Mouse (Mus musculus): ENCODE measurements around the gene Evi2a. TPM values are rescaled to one million over a fixed set of nuclear protein-coding genes. Genes with fewer than 3 reads are reported as not detected.

Evi2a gene
- 2.8 and 4.1 TPM in 2 replicates for polyA plus RNA-seq (2014; fragmentation: Nextera tagmentation; extraction: Ambion mirVana)

DNA sequence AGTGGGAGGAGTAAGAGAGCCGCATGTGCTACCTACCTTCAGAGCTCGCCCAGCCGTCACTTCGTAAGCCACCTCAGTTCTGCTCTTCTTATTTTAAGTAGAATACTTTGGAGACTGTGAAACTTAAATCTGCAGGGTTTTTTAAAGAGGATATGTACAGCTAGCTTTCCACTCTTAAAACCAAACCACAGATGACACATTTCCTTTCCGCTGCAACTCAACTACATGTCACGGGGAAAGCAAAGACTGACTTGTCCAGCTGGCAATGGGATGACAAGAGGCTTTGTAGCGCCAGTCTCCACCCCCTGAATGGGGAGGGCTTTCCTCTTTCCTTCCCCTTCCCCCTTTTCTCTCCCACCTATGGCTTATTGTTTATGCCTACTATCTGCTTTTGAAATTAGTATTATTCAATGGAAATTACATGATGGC lies at the start of gene Evi2a, which contains the start of gene Evi2:
Evi2a (minus strand) TSS at position 277 of the 429 bp plus-strand sequence.
Evi2 (minus strand) TSS at position 257 of the 429 bp plus-strand sequence.
- Histone ChIP-seq H3K4me1 (ENCODE audit: control insufficient read depth, insufficient read depth, low read length) (no peaks in the 10 kb centered on the region), H3K4me2 (ENCODE audit: low read depth, low read length) (no peak within 1 kb of the TSS), H3K4me3 (ENCODE audit: low read depth, low read length) (no peak within 1 kb of the TSS), H3K27me3 (ENCODE audit: control insufficient read depth, insufficient read depth, low read length) (no peaks in the 10 kb centered on the region), H3K36me3 (ENCODE audit: control insufficient read depth, insufficient read depth, low read length) (no peaks in the 10 kb centered on the region), H3K9ac (replicated peaks; ENCODE audit: low read depth, low read length) (no peak within 1 kb of the TSS), H3K27ac (ENCODE audit: low read depth, low read length) (no peak within 1 kb of the TSS), H3K9me3 (ENCODE audit: control insufficient read depth, low read length) (no peaks in the 10 kb centered on the region)
- no peak for ATAC-seq (ENCODE audit: low read depth)
- WGBS = 89% methylated on average over 7 of the region's 7 CpGs

DNA sequence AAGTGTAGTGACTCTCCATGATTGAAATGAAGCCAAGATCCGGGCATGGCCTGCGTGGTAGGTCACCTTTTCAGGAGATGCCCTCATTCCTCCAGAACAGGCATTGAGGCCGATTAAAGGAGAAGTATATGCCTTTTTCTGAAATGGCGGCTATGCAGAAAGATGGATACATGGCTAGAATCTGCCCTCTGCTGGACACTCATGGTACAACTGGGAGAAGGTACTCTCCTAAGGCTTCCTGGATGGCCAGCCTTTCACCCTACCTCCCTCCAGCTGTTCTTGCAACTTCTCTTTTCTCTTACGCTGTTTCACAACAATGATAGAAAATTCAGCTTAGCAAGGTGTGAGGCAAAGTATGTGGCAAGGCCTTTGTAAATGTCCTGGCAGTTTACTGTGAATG lies 47.3 kb upstream of the Evi2a start:
- ATAC-seq (ENCODE audit: low read depth) = no peak
- Histone ChIP-seq H3K4me3 (ENCODE audit: low read depth, low read length) (no peak overlapping the region), H3K4me2 (ENCODE audit: low read depth, low read length) (no peak overlapping the region), H3K4me1 (ENCODE audit: control insufficient read depth, insufficient read depth, low read length) (no peaks in the 10 kb centered on the region), H3K9ac (replicated peaks; ENCODE audit: low read depth, low read length) (no peak overlapping the region), H3K36me3 (ENCODE audit: control insufficient read depth, insufficient read depth, low read length) (peaks cover 17% of the 10 kb centered on the region; the same call in 1 of the 2 replicates), H3K27me3 (ENCODE audit: control insufficient read depth, insufficient read depth, low read length) (no peaks in the 10 kb centered on the region), H3K9me3 (ENCODE audit: control insufficient read depth, low read length) (no peaks in the 10 kb centered on the region), H3K27ac (ENCODE audit: low read depth, low read length) (no peak overlapping the region)
- 50% methylated on average over 5 of the region's 5 CpGs for WGBS

DNA sequence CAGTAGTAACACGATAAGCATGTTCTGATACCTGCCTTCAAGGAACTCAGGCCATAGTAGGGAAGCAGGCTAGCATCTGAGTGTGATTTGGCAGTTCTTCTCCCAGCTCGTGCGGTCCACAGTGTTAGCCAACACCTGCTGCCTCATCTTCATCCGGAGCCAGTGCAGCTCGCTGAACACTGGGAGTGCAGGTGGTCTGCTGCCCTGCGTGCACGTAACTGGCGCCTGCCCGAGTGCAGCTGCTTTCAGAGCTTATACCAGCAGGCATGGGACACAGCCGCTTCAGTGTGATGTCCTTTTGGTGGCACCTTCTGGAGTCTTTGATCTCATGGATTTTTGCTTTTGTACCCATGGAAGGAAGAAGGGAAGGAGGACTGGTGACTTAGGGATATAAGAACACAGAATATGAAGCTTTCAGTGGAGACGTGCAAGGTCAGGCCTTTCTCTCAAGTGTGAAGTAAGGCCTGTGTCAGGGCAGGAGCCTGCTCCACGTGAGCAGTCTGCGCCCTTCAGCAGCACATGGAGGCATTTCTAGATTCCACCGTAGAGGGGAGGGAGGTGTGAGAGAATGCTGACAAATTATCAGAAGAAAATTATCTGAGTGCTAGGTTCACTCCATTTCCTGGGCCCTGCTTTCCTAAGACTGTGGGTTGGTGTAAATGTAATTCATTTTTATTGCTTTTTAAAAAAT lies 45.1 kb upstream of the Evi2a start:
- Histone ChIP-seq H3K36me3 (ENCODE audit: control insufficient read depth, insufficient read depth, low read length) (peaks cover 30% of the 10 kb centered on the region; the same call in 1 of the 2 replicates), H3K27ac (ENCODE audit: low read depth, low read length) (no peak overlapping the region)

DNA sequence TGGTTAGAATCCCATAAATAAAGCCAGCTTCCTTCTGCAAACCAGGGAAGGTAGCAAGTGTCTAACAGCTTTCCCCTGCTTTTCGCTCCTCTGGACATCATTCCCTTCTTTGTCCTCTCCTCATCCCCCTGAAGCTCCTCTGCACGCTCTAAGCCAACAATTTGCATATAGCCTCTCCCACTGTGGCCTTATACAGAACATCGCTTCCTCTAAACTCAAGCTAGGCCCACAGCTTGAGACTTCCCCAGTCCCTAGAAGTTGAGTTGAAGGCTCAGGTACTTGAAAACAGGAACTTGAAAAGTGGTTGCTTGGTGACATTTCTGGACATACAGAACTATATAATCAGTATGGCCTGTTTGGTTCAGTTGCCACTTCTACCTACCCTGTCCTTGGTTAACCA lies 43.4 kb upstream of the Evi2a start:
- Histone ChIP-seq H3K9me3 (ENCODE audit: control insufficient read depth, low read length) (no peaks in the 10 kb centered on the region), H3K27me3 (ENCODE audit: control insufficient read depth, insufficient read depth, low read length) (no peaks in the 10 kb centered on the region), H3K36me3 (ENCODE audit: control insufficient read depth, insufficient read depth, low read length) (peaks cover 35% of the 10 kb centered on the region; the same call in 1 of the 2 replicates), H3K4me2 (ENCODE audit: low read depth, low read length) (no peak overlapping the region), H3K9ac (replicated peaks; ENCODE audit: low read depth, low read length) (no peak overlapping the region), H3K4me1 (ENCODE audit: control insufficient read depth, insufficient read depth, low read length) (no peaks in the 10 kb centered on the region), H3K27ac (ENCODE audit: low read depth, low read length) (no peak overlapping the region), H3K4me3 (ENCODE audit: low read depth, low read length) (no peak overlapping the region)
- no peak for ATAC-seq (ENCODE audit: low read depth)
- WGBS = 76% methylated on average over 3 of the region's 3 CpGs

More for the DNA sequence above, 45.1 kb upstream of the Evi2a start:
- no peaks in the 10 kb centered on the region for H3K27me3 ChIP-seq (ENCODE audit: control insufficient read depth, insufficient read depth, low read length)
- no peak overlapping the region for H3K4me2 ChIP-seq (ENCODE audit: low read depth, low read length)
- H3K9ac ChIP-seq (replicated peaks; ENCODE audit: low read depth, low read length) = no peak overlapping the region
- no peaks in the 10 kb centered on the region for H3K9me3 ChIP-seq (ENCODE audit: control insufficient read depth, low read length)
- no peak for ATAC-seq (ENCODE audit: low read depth)
- 91% methylated on average over 14 of the region's 14 CpGs for WGBS
- no peaks in the 10 kb centered on the region for H3K4me1 ChIP-seq (ENCODE audit: control insufficient read depth, insufficient read depth, low read length)
- no peak overlapping the region for H3K4me3 ChIP-seq (ENCODE audit: low read depth, low read length)

DNA sequence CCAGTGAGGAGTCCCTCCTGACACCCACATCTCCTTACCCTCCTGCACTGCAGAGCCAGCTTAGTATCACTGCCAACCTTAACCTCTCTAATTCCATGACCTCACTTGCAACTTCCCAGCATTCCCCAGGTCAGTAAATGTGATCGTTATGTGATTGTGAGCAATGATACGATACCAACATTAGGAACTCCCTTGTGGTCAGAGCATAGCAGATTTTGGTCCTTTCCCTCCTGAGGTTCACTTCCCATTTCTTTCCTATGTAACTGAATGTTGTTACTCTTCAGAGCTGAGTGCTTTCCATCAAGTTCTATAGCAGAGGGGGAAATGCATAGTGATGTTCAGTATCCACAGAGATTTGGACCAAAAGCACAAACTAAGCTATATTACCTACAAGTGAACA lies 39.9 kb upstream of the Evi2a start:
- Histone ChIP-seq H3K9me3 (ENCODE audit: control insufficient read depth, low read length) (no peaks in the 10 kb centered on the region), H3K27me3 (ENCODE audit: control insufficient read depth, insufficient read depth, low read length) (no peaks in the 10 kb centered on the region), H3K27ac (ENCODE audit: low read depth, low read length) (no peak overlapping the region), H3K4me3 (ENCODE audit: low read depth, low read length) (no peak overlapping the region), H3K9ac (replicated peaks; ENCODE audit: low read depth, low read length) (no peak overlapping the region), H3K4me1 (ENCODE audit: control insufficient read depth, insufficient read depth, low read length) (no peaks in the 10 kb centered on the region), H3K36me3 (ENCODE audit: control insufficient read depth, insufficient read depth, low read length) (peaks cover 58% of the 10 kb centered on the region), H3K4me2 (ENCODE audit: low read depth, low read length) (no peak overlapping the region)
- ATAC-seq (ENCODE audit: low read depth) = no peak
- 95% methylated on average over 2 of the region's 2 CpGs for WGBS

DNA sequence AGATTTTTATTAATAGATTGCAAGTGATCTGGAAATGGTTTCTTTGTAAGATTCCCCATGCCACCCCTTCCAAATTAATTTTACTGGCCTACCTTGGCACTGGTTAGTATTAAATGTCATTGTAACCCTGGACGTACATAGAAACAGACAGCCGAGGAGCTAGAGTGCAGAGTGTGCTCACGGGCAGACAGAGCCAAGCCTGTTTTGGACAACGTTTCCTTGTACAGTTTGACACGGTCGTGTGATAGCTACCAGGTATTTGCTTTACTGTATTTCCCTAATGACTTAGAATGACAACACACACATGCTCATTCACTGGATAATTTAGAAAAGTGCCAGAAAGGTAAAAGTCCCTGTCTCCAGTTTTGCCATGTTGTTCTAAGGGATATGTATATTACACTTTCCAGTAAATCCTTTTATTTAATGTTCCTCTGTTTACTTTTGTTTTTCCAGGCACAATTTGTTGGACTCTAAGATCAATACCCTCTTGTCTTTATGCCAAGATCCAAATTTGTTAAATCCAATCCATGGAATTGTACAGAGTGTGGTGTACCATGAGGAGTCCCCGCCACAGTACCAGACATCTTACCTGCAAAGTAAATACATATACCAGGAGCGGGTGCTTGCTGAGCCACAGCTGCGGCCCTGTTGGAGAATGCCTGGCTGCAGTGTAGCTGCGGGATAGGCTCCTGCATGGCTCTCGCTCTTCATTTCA lies 37.9 kb upstream of the Evi2a start:
- peaks cover 63% of the 10 kb centered on the region for H3K36me3 ChIP-seq (ENCODE audit: control insufficient read depth, insufficient read depth, low read length)
- no peak overlapping the region for H3K4me2 ChIP-seq (ENCODE audit: low read depth, low read length)
- WGBS = 95% methylated on average over 11 of the region's 11 CpGs
- H3K27me3 ChIP-seq (ENCODE audit: control insufficient read depth, insufficient read depth, low read length) = no peaks in the 10 kb centered on the region
- ATAC-seq (ENCODE audit: low read depth) = no peak
- H3K4me3 ChIP-seq (ENCODE audit: low read depth, low read length) = no peak overlapping the region
- H3K9me3 ChIP-seq (ENCODE audit: control insufficient read depth, low read length) = no peaks in the 10 kb centered on the region
- H3K9ac ChIP-seq (replicated peaks; ENCODE audit: low read depth, low read length) = no peak overlapping the region
- no peaks in the 10 kb centered on the region for H3K4me1 ChIP-seq (ENCODE audit: control insufficient read depth, insufficient read depth, low read length)
- H3K27ac ChIP-seq (ENCODE audit: low read depth, low read length) = no peak overlapping the region

DNA sequence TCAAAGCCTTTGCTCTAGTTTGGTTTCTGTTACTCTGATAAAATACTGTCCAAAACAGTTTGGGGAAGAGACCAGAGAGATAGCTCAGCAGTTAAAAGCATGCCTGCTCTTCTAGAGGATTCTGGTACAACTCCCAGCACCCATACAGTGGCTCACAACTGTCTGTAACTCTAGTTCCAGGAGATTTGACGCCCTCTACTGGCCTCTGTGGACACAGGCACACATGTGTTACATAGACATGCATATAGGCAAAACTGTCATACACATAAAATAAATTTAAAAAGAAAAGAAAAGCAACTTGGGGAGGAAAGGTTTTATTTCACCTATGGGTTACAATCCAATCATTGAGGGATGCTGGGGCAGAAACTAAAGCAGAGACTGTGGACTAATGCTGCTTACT lies 36.5 kb upstream of the Evi2a start:
- no peak for ATAC-seq (ENCODE audit: low read depth)
- Histone ChIP-seq H3K36me3 (ENCODE audit: control insufficient read depth, insufficient read depth, low read length) (peaks cover 66% of the 10 kb centered on the region), H3K4me3 (ENCODE audit: low read depth, low read length) (no peak overlapping the region), H3K4me1 (ENCODE audit: control insufficient read depth, insufficient read depth, low read length) (no peaks in the 10 kb centered on the region), H3K4me2 (ENCODE audit: low read depth, low read length) (no peak overlapping the region), H3K27ac (ENCODE audit: low read depth, low read length) (no peak overlapping the region), H3K9ac (replicated peaks; ENCODE audit: low read depth, low read length) (no peak overlapping the region), H3K9me3 (ENCODE audit: control insufficient read depth, low read length) (no peaks in the 10 kb centered on the region), H3K27me3 (ENCODE audit: control insufficient read depth, insufficient read depth, low read length) (no peaks in the 10 kb centered on the region)
- 55% methylated on average over 1 of the region's 1 CpGs for WGBS

DNA sequence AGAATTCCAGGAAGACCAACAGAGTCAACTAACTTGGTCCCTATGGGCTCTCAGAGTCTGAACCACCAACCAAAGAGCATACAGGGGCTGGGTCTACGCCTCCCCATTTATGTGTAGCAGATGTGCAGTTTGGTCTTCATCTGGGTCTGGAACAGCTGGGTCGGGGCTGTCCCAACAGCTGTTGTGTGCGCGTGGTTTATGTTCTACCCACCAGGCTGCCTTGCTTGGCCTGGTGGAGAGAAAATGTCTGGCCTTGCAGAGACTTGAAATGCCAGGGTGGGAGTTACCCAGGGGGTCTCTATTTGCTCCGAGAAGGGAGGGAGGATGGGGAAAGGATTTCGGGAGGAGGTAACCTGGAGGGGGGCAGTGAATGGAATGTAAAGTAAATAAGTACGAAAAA lies 33.1 kb upstream of the Evi2a start:
- WGBS = 92% methylated on average over 7 of the region's 7 CpGs
- Histone ChIP-seq H3K4me2 (ENCODE audit: low read depth, low read length) (no peak overlapping the region), H3K9ac (replicated peaks; ENCODE audit: low read depth, low read length) (no peak overlapping the region), H3K4me3 (ENCODE audit: low read depth, low read length) (no peak overlapping the region), H3K4me1 (ENCODE audit: control insufficient read depth, insufficient read depth, low read length) (no peaks in the 10 kb centered on the region), H3K27ac (ENCODE audit: low read depth, low read length) (no peak overlapping the region), H3K36me3 (ENCODE audit: control insufficient read depth, insufficient read depth, low read length) (peaks cover 65% of the 10 kb centered on the region), H3K9me3 (ENCODE audit: control insufficient read depth, low read length) (no peaks in the 10 kb centered on the region), H3K27me3 (ENCODE audit: control insufficient read depth, insufficient read depth, low read length) (no peaks in the 10 kb centered on the region)
- ATAC-seq (ENCODE audit: low read depth) = no peak

DNA sequence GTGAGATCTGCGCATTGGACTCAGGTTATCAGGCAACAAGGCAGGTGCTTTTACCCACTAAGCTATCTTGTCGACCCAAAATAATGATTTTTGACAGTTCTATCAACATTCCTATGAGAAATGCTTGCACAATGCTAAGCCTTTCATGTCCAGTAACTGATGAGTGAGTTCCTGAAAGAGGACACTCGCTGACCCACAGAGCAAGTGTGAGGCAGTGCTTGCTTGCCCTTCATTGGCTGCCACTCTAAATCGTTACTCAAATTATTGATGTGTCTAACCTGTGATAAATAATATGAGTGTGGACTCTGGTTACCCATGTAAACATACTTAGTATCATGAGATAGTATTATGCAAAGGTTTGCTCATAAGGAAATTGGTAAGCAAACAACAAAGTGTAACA lies 30.1 kb upstream of the Evi2a start:
- WGBS = 95% methylated on average over 4 of the region's 4 CpGs
- no peak for ATAC-seq (ENCODE audit: low read depth)
- H3K27me3 ChIP-seq (ENCODE audit: control insufficient read depth, insufficient read depth, low read length) = no peaks in the 10 kb centered on the region
- no peaks in the 10 kb centered on the region for H3K9me3 ChIP-seq (ENCODE audit: control insufficient read depth, low read length)
- H3K4me2 ChIP-seq (ENCODE audit: low read depth, low read length) = no peak overlapping the region
- no peak overlapping the region for H3K9ac ChIP-seq (replicated peaks; ENCODE audit: low read depth, low read length)
- H3K4me1 ChIP-seq (ENCODE audit: control insufficient read depth, insufficient read depth, low read length) = no peaks in the 10 kb centered on the region
- no peak overlapping the region for H3K4me3 ChIP-seq (ENCODE audit: low read depth, low read length)
- H3K27ac ChIP-seq (ENCODE audit: low read depth, low read length) = no peak overlapping the region
- peaks cover 59% of the 10 kb centered on the region for H3K36me3 ChIP-seq (ENCODE audit: control insufficient read depth, insufficient read depth, low read length)

All from neural tube, embryonic 14.5 days (tissue).